Mouse (Mus musculus) gonadal fat pad, adult 2 months (tissue): ENCODE measurements at regions not wholly inside any gene's neighbourhood (a gene's known extent, or its start where the extent isn't known, plus 50 kb on each side); places are given as distances from the start of the nearest gene placed in this dataset.
"Not testable (repeated sequence)": the region's sequence is repeated elsewhere in the genome, so short reads cannot be mapped to it uniquely, and the experiment has no call there.

ENCODE experiments used
- DNase-seq: peaks from one replicate; pipeline ENCODE4 v3.0.0-alpha.2; 2012; ENCODE audit warnings: low read depth

GRCm38 (mm10) chr10:111637084-111637735 is 131.1 kb downstream of the Phlda1 start:
- DNase-seq = peak; percentile 28

GRCm38 (mm10) chr10:111639866-111640265 is 133.8 kb downstream of the Phlda1 start:
- DNase-seq = no peak

- DNase-seq = no peak
These were observed 136.6 kb downstream of the Phlda1 start for GRCm38 (mm10) chr10:111642683-111643082.

- not testable (repeated sequence) for DNase-seq
These were observed 147.7 kb downstream of the Phlda1 start for GRCm38 (mm10) chr10:111653773-111654172.

- no peak for DNase-seq
These were observed 148.5 kb downstream of the Phlda1 start for GRCm38 (mm10) chr10:111654364-111655226.

GRCm38 (mm10) chr10:111658828-111659227 is 152.7 kb downstream of the Phlda1 start:
- DNase-seq = no peak

- DNase-seq = no peak
These were observed 156.6 kb downstream of the Phlda1 start for GRCm38 (mm10) chr10:111662665-111663064.

- no peak for DNase-seq
These were observed 159.7 kb downstream of the Phlda1 start for GRCm38 (mm10) chr10:111665834-111666233.

- DNase-seq = no peak
These were observed 160.9 kb downstream of the Phlda1 start for GRCm38 (mm10) chr10:111666963-111667362.

GRCm38 (mm10) chr10:111668639-111669038 is 162.6 kb downstream of the Phlda1 start:
- DNase-seq = no peak

GRCm38 (mm10) chr10:111669658-111670057 is 163.6 kb downstream of the Phlda1 start:
- no peak for DNase-seq

GRCm38 (mm10) chr10:111670666-111671065 is 164.6 kb downstream of the Phlda1 start:
- no peak for DNase-seq

GRCm38 (mm10) chr10:111672454-111673316 is 166.6 kb downstream of the Phlda1 start:
- DNase-seq = peak; percentile 66

- DNase-seq = no peak
These were observed 167.2 kb downstream of the Phlda1 start for GRCm38 (mm10) chr10:111673317-111673610.

GRCm38 (mm10) chr10:111676255-111676654 is 170.2 kb downstream of the Phlda1 start:
- DNase-seq = no peak

GRCm38 (mm10) chr10:111680919-111681318 is 174.8 kb downstream of the Phlda1 start:
- DNase-seq = no peak

- DNase-seq = no peak
These were observed 178.6 kb downstream of the Phlda1 start for GRCm38 (mm10) chr10:111684409-111685346.

- DNase-seq = no peak
These were observed 180.5 kb downstream of the Phlda1 start for GRCm38 (mm10) chr10:111686585-111686984.

GRCm38 (mm10) chr10:111689587-111689986 is 183.5 kb downstream of the Phlda1 start:
- no peak for DNase-seq

GRCm38 (mm10) chr10:111693762-111694161 is 187.7 kb downstream of the Phlda1 start:
- no peak for DNase-seq
